Mouse (Mus musculus): ENCODE measurements around the gene Rbm17. TPM values are rescaled to one million over a fixed set of nuclear protein-coding genes. Genes with fewer than 3 reads are reported as not detected.

Gene Rbm17
- polyA plus RNA-seq, 1 experiment from 2014 or later = 119 TPM

DNA sequence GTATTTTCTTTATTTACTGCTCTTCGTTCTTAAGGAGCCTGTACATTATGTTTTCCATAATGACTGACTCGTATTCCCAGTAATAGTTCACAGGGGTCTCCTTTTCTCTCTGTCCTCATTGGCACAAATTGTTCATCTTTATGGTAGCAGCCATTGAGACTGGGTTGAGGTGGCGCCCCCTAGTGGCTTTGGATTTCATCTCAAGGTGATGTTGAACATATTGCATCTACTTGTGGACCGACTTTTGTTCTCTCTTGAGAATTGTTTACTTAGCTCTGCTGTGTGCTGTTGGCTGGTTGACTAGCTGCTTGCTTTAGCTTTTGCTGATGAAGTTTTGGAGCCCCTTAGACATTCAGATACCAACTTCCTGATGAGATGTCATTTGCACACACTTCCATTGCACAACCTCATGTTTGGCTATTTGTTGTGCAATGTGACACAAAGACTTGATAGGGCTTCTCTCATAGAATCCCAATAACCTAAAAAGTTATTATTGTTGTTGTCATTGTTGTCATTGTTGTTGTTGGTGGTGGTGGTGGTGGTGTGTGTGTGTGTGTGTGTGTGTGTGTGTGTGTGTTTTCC, 36.1 kb downstream of the Rbm17 start:
- Histone ChIP-seq H3K4me3 (ENCODE audit: inconsistent target) (no peak overlapping the region), H3K27ac (no peak overlapping the region), H3K36me3 (ENCODE audit: inconsistent target) (no peaks in the 10 kb centered on the region), H3K79me2 (ENCODE audit: inconsistent target) (no peaks in the 10 kb centered on the region)
- WGBS (ENCODE audit: missing documents) = 46% methylated on average over 4 of the region's 4 CpGs

DNA sequence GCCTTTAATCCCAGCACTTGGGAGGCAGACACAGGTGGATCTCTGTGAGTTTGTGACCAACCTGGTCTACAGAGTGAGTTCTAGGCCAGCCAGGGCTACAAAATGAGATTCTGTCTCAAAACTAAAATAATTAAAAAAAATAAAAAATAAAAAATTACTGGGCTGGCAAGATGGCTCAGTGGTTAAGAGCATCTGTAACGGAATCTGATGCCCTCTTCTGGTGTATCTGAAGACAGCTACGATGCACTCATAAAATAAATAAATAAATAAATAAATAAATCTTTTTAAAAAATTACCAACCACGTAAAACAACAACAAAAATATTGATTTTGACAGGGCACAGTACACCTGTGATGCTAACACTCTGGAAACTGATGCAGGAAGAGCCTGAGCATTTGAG, 37.1 kb downstream of the Rbm17 start:
- Histone ChIP-seq H3K27ac (no peak overlapping the region), H3K36me3 (ENCODE audit: inconsistent target) (no peaks in the 10 kb centered on the region), H3K79me2 (ENCODE audit: inconsistent target) (no peaks in the 10 kb centered on the region), H3K4me3 (ENCODE audit: inconsistent target) (no peak overlapping the region)
- WGBS (ENCODE audit: missing documents) = 88% methylated on average over 3 of the region's 3 CpGs

DNA sequence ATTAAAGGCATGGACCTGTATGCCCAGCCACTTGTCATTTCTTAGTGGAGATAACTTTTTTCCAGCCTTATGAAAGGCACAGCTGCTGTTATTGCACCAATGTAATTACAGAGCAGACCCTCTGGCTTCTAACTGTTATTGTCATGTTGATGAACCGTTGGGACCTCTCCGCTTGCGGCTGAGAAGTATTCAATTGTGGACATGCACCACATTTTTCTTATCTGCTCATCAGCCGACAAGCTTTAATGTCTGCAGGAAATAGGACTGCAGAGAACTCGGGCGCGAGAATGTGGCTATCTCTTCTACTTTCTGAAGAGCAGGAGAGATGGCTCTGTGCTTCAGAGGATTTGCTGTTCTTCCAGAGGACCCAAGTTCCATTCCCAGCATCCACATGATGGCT, 37.7 kb downstream of the Rbm17 start:
- Histone ChIP-seq H3K4me3 (ENCODE audit: inconsistent target) (no peak overlapping the region), H3K79me2 (ENCODE audit: inconsistent target) (no peaks in the 10 kb centered on the region), H3K36me3 (ENCODE audit: inconsistent target) (no peaks in the 10 kb centered on the region), H3K27ac (no peak overlapping the region)
- WGBS (ENCODE audit: missing documents) = 58% methylated on average over 7 of the region's 7 CpGs

DNA sequence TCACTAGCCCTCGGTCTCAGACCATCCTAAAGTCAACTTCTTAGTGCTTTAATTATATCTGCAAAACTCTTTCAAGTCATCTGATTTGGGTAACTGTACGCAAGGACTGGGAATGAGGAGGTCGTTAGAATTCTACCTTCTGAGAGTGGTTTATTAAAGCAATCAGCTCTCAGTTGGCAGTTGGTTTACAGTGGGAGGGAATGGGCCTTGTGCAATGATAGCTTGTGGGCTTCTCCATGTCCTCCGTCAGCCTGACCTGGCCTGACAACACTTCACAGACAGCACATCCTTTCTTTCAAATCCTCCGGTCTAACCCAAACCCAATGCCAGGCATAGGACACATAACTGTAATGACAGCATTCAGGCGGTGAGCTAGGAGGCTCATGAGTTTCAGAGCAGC, 39.2 kb downstream of the Rbm17 start:
- H3K79me2 ChIP-seq (ENCODE audit: inconsistent target) = no peaks in the 10 kb centered on the region
- WGBS (ENCODE audit: missing documents) = 67% methylated on average over 6 of the region's 6 CpGs
- no peak overlapping the region for H3K4me3 ChIP-seq (ENCODE audit: inconsistent target)
- H3K36me3 ChIP-seq (ENCODE audit: inconsistent target) = no peaks in the 10 kb centered on the region
- no peak overlapping the region for H3K27ac ChIP-seq

DNA sequence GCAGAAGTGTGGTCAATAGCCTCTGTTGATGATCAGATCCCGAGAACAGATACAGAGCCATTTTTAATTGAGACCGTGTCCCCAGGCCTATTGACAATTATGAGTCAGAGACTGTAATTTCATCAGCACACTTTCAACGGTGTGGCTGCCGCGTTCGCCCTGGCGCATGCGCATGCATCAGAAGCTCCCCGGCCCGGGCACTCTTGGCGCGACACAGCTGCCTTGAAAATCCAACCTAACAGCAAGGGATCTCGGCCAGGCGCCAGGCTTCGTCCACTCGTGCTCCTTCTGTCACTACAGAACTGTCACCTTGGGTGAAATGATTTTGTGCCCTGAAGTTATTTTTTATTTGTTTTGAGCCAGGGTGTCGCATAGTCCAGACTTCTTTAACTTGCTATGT, 40.7 kb downstream of the Rbm17 start:
- H3K27ac ChIP-seq = no peak overlapping the region
- no peaks in the 10 kb centered on the region for H3K36me3 ChIP-seq (ENCODE audit: inconsistent target)
- no peak overlapping the region for H3K4me3 ChIP-seq (ENCODE audit: inconsistent target)
- 96% methylated on average over 15 of the region's 17 CpGs for WGBS (ENCODE audit: missing documents)
- no peaks in the 10 kb centered on the region for H3K79me2 ChIP-seq (ENCODE audit: inconsistent target)

DNA sequence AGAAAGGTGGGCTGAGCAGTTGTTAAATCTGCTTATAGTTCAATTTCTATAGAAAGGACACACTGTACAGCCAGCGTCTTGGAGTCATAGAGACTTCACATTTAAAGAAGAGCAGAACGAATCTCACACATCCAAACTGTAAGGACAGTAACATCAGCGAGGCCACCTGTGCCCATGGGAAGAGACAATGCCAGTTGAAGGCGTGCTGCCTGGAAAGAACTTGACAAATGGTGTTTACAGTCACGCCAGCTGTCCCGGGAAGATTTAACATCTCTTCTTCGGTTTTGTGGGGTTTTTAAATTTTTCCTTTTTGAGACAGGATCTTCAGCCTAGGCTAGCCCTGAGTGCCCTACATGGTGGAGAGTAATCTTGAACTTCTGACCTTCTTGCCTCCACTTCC, 45.3 kb downstream of the Rbm17 start:
- Histone ChIP-seq H3K36me3 (ENCODE audit: inconsistent target) (no peaks in the 10 kb centered on the region), H3K79me2 (ENCODE audit: inconsistent target) (no peaks in the 10 kb centered on the region), H3K27ac (no peak overlapping the region), H3K4me3 (ENCODE audit: inconsistent target) (no peak overlapping the region)
- WGBS (ENCODE audit: missing documents) = 95% methylated on average over 7 of the region's 7 CpGs

DNA sequence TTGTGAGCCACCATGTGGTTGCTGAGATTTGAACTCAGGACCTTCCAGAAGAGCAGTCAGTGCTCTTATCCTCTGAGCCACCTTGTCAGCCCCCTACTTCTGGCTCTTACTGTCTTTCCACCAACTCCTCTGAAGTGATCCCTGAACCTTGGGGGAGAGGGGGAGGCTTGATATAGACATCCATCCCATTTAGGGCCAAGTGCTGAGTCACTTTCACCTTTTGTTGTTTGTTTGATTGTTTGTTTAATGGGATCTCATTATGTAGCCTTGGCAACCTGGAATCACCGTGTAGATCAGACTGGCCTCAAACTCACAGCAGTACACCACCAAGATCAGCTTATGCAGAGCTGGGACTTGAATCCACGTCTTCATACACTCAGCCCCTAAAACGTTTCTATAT, 46.7 kb downstream of the Rbm17 start:
- H3K79me2 ChIP-seq (ENCODE audit: inconsistent target) = peaks cover 1% of the 10 kb centered on the region; the same call in 1 of the 2 replicates
- H3K36me3 ChIP-seq (ENCODE audit: inconsistent target) = no peaks in the 10 kb centered on the region

GRCm38 (mm10) chr2:11555316-11555715, 48.6 kb downstream of the Rbm17 start:
- 96% methylated on average over 6 of the region's 6 CpGs for WGBS (ENCODE audit: missing documents)
- H3K36me3 ChIP-seq (ENCODE audit: inconsistent target) = no peaks in the 10 kb centered on the region
- no peak overlapping the region for H3K27ac ChIP-seq
- H3K4me3 ChIP-seq (ENCODE audit: inconsistent target) = no peak overlapping the region
- peaks cover 20% of the 10 kb centered on the region; the same call in 1 of the 2 replicates for H3K79me2 ChIP-seq (ENCODE audit: inconsistent target)

More for the DNA sequence above, 46.7 kb downstream of the Rbm17 start:
- H3K27ac ChIP-seq = no peak overlapping the region
- H3K4me3 ChIP-seq (ENCODE audit: inconsistent target) = no peak overlapping the region
- WGBS (ENCODE audit: missing documents) = 93% methylated on average over 3 of the region's 3 CpGs

GRCm38 (mm10) chr2:11553471-11554400, 50.2 kb downstream of the Rbm17 start, which contains the start of gene Pfkfb3:
Gene Pfkfb3, minus strand, starts transcription at chr2:11554077.
- H3K27ac ChIP-seq = peak within 1 kb of the TSS; percentile 74
- no peaks in the 10 kb centered on the region for H3K36me3 ChIP-seq (ENCODE audit: inconsistent target)
- H3K4me3 ChIP-seq (ENCODE audit: inconsistent target) = peak within 1 kb of the TSS; percentile 70
- peaks cover 28% of the 10 kb centered on the region; the same call in 1 of the 2 replicates for H3K79me2 ChIP-seq (ENCODE audit: inconsistent target)
- WGBS (ENCODE audit: missing documents) = 2% methylated on average over 66 of the region's 67 CpGs

DNA sequence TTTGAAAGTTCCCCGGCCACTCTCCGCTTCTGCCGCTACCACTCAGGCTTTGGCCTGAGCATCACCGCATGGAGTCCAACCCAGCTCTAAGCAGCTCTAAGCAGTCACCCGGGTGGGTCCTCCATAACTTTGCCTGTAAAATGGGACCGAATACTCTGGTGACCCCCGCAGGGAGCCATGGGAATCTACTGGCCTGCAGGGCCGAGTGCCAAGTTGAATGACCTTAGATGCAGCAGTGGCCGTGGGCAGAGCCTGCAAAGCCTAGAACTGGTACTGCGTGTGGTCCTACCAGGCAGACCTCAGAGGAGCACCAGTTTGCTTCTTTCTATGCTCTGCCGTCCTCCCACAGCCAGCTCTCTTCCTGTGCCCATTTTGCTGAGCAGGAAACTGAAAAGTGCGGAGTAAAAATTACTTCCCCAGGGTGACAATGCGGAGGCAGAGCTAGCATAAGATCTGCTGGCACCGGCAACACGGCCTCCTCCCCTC, 50.9 kb downstream of the Rbm17 start:
- H3K4me3 ChIP-seq (ENCODE audit: inconsistent target) = peak overlapping the region; percentile 70
- H3K36me3 ChIP-seq (ENCODE audit: inconsistent target) = no peaks in the 10 kb centered on the region
- H3K79me2 ChIP-seq (ENCODE audit: inconsistent target) = peaks cover 28% of the 10 kb centered on the region; the same call in 1 of the 2 replicates
- H3K27ac ChIP-seq = peak overlapping the region; percentile 74
- 2% methylated on average over 15 of the region's 15 CpGs for WGBS (ENCODE audit: missing documents)

DNA sequence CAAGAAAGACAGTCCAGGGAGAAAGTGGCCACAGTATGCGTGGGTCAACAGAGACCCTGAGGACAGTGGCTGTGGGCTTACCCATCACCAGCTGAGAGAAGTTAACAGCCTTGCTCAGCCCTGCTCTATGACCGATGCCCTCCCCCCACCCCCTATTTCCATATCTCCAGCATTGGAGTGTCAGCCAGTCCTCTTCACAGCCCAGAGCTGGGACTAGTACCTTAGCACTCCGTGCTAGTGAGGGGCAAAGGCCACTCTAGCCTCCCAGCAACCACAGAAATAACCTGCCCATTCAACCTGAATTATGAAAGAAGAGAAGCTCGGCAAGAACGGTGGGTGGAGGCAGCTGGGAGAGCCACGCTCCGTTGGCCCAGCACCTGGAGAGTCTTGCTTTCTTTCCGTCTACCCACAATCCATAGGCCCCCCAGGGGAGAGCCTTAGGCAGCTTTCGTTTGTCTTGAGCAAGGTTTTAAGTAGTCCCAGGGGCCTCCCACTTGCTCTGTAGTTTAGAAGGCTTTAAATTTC, 51.6 kb downstream of the Rbm17 start:
- H3K79me2 ChIP-seq (ENCODE audit: inconsistent target) = peaks cover 28% of the 10 kb centered on the region; the same call in 1 of the 2 replicates
- peak overlapping the region; percentile 70 for H3K4me3 ChIP-seq (ENCODE audit: inconsistent target)
- WGBS (ENCODE audit: missing documents) = 6% methylated on average over 8 of the region's 9 CpGs
- H3K27ac ChIP-seq = peak overlapping the region; percentile 74
- H3K36me3 ChIP-seq (ENCODE audit: inconsistent target) = no peaks in the 10 kb centered on the region

GRCm38 (mm10) chr2:11551726-11552125, 52.2 kb downstream of the Rbm17 start:
- WGBS (ENCODE audit: missing documents) = 38% methylated on average over 1 of the region's 1 CpGs
- H3K79me2 ChIP-seq (ENCODE audit: inconsistent target) = peaks cover 32% of the 10 kb centered on the region; the same call in 1 of the 2 replicates
- H3K27ac ChIP-seq = no peak overlapping the region
- no peaks in the 10 kb centered on the region for H3K36me3 ChIP-seq (ENCODE audit: inconsistent target)
- H3K4me3 ChIP-seq (ENCODE audit: inconsistent target) = no peak overlapping the region

DNA sequence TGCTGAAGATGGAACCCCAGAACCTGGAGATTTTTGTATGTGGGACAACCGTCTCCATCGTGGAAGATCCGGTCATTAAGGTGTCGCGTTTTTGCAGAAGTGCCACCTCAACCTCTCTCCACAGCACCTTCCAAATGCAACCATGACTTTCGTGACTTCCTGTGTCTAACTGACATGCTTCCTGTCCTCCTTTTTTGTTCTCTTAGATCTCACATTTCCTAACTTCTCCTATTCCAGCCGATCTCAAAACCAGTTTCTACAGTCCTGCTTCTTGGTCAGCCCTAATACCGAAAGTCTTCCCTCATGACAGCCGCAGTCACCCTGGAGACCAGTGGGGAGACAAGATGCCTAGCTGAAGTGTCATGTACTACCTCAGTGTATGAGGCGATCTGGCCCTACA, 55.4 kb downstream of the Rbm17 start:
- peak overlapping the region; percentile 29 for H3K27ac ChIP-seq
- 3% methylated on average over 10 of the region's 10 CpGs for WGBS (ENCODE audit: missing documents)
- no peaks in the 10 kb centered on the region for H3K36me3 ChIP-seq (ENCODE audit: inconsistent target)
- H3K79me2 ChIP-seq (ENCODE audit: inconsistent target) = peaks cover 51% of the 10 kb centered on the region; the same call in 1 of the 2 replicates
- H3K4me3 ChIP-seq (ENCODE audit: inconsistent target) = no peak overlapping the region

DNA sequence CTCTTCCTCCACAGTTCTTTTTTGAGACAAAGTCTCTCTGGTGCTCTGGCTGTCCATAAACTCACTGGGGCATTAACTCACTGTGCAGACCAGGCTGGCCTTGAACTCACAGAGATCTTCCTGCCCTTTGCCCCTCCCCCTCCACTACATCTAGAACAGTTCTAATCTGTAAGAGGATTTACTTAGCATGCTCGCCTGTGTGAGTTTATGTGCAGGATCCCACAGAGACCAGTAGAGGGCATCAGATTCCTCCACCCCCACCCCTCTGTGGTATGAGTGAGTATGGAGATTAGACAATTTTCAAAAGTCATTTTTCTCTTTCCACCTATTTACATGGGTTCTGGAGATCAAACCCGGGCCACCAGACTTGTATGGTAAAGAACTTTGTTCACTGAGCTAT, 56.3 kb downstream of the Rbm17 start:
- H3K4me3 ChIP-seq (ENCODE audit: inconsistent target) = no peak overlapping the region
- H3K36me3 ChIP-seq (ENCODE audit: inconsistent target) = no peaks in the 10 kb centered on the region
- peak overlapping the region; percentile 29; the same call in 1 of the 2 replicates for H3K27ac ChIP-seq
- 60% methylated on average over 2 of the region's 2 CpGs for WGBS (ENCODE audit: missing documents)
- H3K79me2 ChIP-seq (ENCODE audit: inconsistent target) = peaks cover 57% of the 10 kb centered on the region; the same call in 1 of the 2 replicates

Measured in macrophage (primary cell).